Comparison of ENCODE assay signal across 9 mouse cellular contexts in the genomic region with DNA sequence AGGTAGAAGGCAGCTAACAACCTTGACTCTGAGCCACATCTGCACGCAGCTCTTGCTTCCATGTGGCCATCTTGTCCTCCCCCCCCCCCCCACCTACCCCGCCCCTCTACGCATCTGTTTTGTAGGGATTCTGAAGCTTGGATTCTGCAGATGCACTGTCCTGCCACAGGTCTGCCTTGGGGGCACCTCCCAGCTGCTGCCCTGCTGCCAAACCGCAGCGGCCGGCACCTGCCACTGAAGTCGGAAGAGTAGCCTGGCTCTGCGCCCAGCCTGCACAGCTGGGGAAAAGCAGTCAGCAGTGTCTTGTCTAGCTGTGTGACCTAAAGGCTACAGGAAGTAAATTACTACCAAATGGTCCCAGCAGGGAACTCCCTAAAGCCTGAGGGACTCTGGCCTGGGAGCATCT.
DNase-seq lines count a peak whose midpoint lies in the region; ATAC-seq and TF ChIP-seq lines count a peak whose summit lies in the region.
"Had no signal": no experiment of that assay in that cellular context is flagged by ENCODE, and none has a peak within 500 bp of the region (broad histone marks: within the 10 kb centered on the region; RNA-seq: fewer than 3 reads in every experiment).

No protein-coding gene starts in this region.

- H3K4me1 ChIP-seq in limb, embryonic 11.5 days (ENCODE audit: control insufficient read depth, insufficient read depth, low read length) = peaks cover 5% of the 10 kb centered on the region

- no peak overlapping the region for H3K4me3 ChIP-seq in gastrocnemius, adult 2 months
- H3K4me3 ChIP-seq in limb, embryonic 11.5 days (ENCODE audit: low read depth, low read length) = no peak overlapping the region
- H3K4me3 ChIP-seq: heart, embryonic 15.5 days had no signal

- no peak for ATAC-seq in limb, embryonic 11.5 days (ENCODE audit: insufficient number of reproducible peaks, low FRiP score, low TSS enrichment, low read depth)
- no peak for ATAC-seq in megakaryocyte, adult 5-6 weeks (ENCODE audit: poor library complexity, severe bottlenecking)

- no peaks in the 10 kb centered on the region for H3K9me3 ChIP-seq in limb, embryonic 11.5 days (ENCODE audit: control insufficient read depth, low read length)
- H3K9me3 ChIP-seq: heart, embryonic 15.5 days had no signal

- TF ChIP-seq CTCF in gastrocnemius, adult 2 months (IDR thresholded peaks at IDR 0.05) = no peak

- intact Hi-C loops in gastrocnemius, adult 2 months (cut with DNase I) = no loop called here

- 45% methylated on average over 8 of the region's 8 CpGs for WGBS in limb, embryonic 11.5 days

- H3K36me3 ChIP-seq in limb, embryonic 11.5 days (ENCODE audit: control insufficient read depth, insufficient read depth, low read length) = no peaks in the 10 kb centered on the region
- H3K36me3 ChIP-seq: heart, embryonic 15.5 days had no signal

- no peak overlapping the region for H3K27ac ChIP-seq in gastrocnemius, adult 2 months
- H3K27ac ChIP-seq in limb, embryonic 11.5 days (replicated peaks; ENCODE audit: low read depth, low read length) = no peak overlapping the region
- H3K27ac ChIP-seq: heart, embryonic 15.5 days had no signal

- no peak overlapping the region for H3K9ac ChIP-seq in limb, embryonic 11.5 days (ENCODE audit: low read length)
- H3K9ac ChIP-seq: heart, embryonic 15.5 days had no signal

- H3K4me2 ChIP-seq in limb, embryonic 11.5 days (ENCODE audit: low read depth, severe bottlenecking) = no peak overlapping the region
- H3K4me2 ChIP-seq: heart, embryonic 15.5 days had no signal

- no peaks in the 10 kb centered on the region for H3K27me3 ChIP-seq in limb, embryonic 11.5 days (ENCODE audit: control insufficient read depth, insufficient read depth, low read length)
- H3K27me3 ChIP-seq: heart, embryonic 15.5 days had no signal

- DNase-seq in gastrocnemius, adult 2 months = peak; percentile 64
- DNase-seq in gastrocnemius, adult 18-20 months (ENCODE audit: low spot score) = no peak
- peak; percentile 42 to 45 for DNase-seq in adrenal gland, adult 18-20 months (ENCODE audit: low spot score in 2 of 2)
- DNase-seq in heart, postnatal 4 days = peak; percentile 69
- DNase-seq in limb, embryonic 11.5 days (ENCODE audit: low spot score) = peak; percentile 29
- DNase-seq in cerebellum, adult 9-11 months = no peak
- DNase-seq in spleen, postnatal 14 days (ENCODE audit: low spot score in 2 of 2) = no peak

Comparison
In these comparisons a context has a peak if more than half of its experiments do, and no peak if none do; other contexts are left out.
1. DNase-seq: peak in gastrocnemius, adult 2 months (single experiment), adrenal gland, adult 18-20 months (2 of 2), heart, postnatal 4 days (single experiment) and limb, embryonic 11.5 days (single experiment); none in gastrocnemius, adult 18-20 months (single experiment), cerebellum, adult 9-11 months (single experiment) and spleen, postnatal 14 days (0 of 2).